Mouse (Mus musculus): ENCODE data around the gene Polrmt.
"Not testable (repeated sequence)": the region's sequence is repeated elsewhere in the genome, so short reads cannot be mapped to it uniquely, and the experiment has no call there.

Gene Polrmt

GRCm38 (mm10) chr10:79709307-79709706 lies 37.1 kb downstream of the Polrmt start:
- DNase-seq (ENCODE audit: low read depth, low spot score) = no peak

- DNase-seq (ENCODE audit: low read depth, low spot score) = no peak
Observed at GRCm38 (mm10) chr10:79708668-79709067, 37.7 kb downstream of the Polrmt start.

GRCm38 (mm10) chr10:79707759-79708158 lies 38.6 kb downstream of the Polrmt start:
- DNase-seq (ENCODE audit: low read depth, low spot score) = no peak

GRCm38 (mm10) chr10:79707162-79707561 lies 39.2 kb downstream of the Polrmt start:
- no peak for DNase-seq (ENCODE audit: low read depth, low spot score)

- no peak for DNase-seq (ENCODE audit: low read depth, low spot score)
Observed at GRCm38 (mm10) chr10:79706406-79707094, 39.8 kb downstream of the Polrmt start.

GRCm38 (mm10) chr10:79705951-79706350 lies 40.4 kb downstream of the Polrmt start:
- no peak for DNase-seq (ENCODE audit: low read depth, low spot score)

GRCm38 (mm10) chr10:79704970-79705360 lies 41.4 kb downstream of the Polrmt start:
- DNase-seq (ENCODE audit: low read depth, low spot score) = no peak

GRCm38 (mm10) chr10:79704065-79704969 lies 42.1 kb downstream of the Polrmt start, which contains the start of gene Bsg:
Gene Bsg (plus strand): TSS chr10:79704491.
- DNase-seq (ENCODE audit: low read depth, low spot score) = peak; percentile 100

GRCm38 (mm10) chr10:79703541-79703940 lies 42.8 kb downstream of the Polrmt start:
- no peak for DNase-seq (ENCODE audit: low read depth, low spot score)

- DNase-seq (ENCODE audit: low read depth, low spot score) = not testable (repeated sequence)
Observed at GRCm38 (mm10) chr10:79702970-79703369, 43.4 kb downstream of the Polrmt start.

- DNase-seq (ENCODE audit: low read depth, low spot score) = no peak
Observed at GRCm38 (mm10) chr10:79701443-79702129, 44.8 kb downstream of the Polrmt start.

- no peak for DNase-seq (ENCODE audit: low read depth, low spot score)
Observed at GRCm38 (mm10) chr10:79700676-79701075, 45.7 kb downstream of the Polrmt start.

GRCm38 (mm10) chr10:79698459-79698858 lies 47.9 kb downstream of the Polrmt start:
- no peak for DNase-seq (ENCODE audit: low read depth, low spot score)

- no peak for DNase-seq (ENCODE audit: low read depth, low spot score)
Observed at GRCm38 (mm10) chr10:79697916-79698315, 48.5 kb downstream of the Polrmt start.

GRCm38 (mm10) chr10:79696129-79696651 lies 50.2 kb downstream of the Polrmt start:
- DNase-seq (ENCODE audit: low read depth, low spot score) = no peak

- peak; percentile 76 for DNase-seq (ENCODE audit: low read depth, low spot score)
Observed at GRCm38 (mm10) chr10:79695231-79696128, 50.9 kb downstream of the Polrmt start.

GRCm38 (mm10) chr10:79694379-79694655 lies 52.1 kb downstream of the Polrmt start:
- DNase-seq (ENCODE audit: low read depth, low spot score) = no peak

GRCm38 (mm10) chr10:79693580-79694378 lies 52.6 kb downstream of the Polrmt start:
- no peak for DNase-seq (ENCODE audit: low read depth, low spot score)

- DNase-seq (ENCODE audit: low read depth, low spot score) = no peak
Observed at GRCm38 (mm10) chr10:79691986-79692548, 54.3 kb downstream of the Polrmt start.

- DNase-seq (ENCODE audit: low read depth, low spot score) = no peak
Observed at GRCm38 (mm10) chr10:79689178-79689577, 57.2 kb downstream of the Polrmt start.

Measured in A20 (cell line).